Mouse (Mus musculus): ENCODE data around the gene Fancg.

DNA sequence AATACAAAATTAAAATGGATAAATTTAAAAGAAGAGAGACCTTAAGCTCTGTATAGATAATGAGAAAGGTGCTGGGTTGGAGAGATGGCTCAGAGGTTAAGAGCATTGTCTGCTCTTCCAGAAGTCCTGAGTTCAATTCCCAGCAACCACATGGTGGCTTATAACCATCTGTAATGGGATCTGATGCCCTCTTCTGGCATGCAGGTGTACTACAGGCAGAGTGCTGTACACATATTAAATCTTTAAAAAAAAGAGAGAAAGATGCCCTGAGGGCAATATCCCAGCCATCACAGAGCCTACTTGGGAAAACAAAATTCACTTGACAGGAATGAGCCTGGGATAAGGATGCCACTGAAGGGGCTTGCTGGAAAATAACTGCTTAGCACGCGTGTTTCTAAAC is 46.8 kb downstream of the Fancg start:
- TF ChIP-seq POLR2A (IDR thresholded peaks at IDR 0.05; ENCODE audit: borderline replicate concordance, extremely low read depth, insufficient read depth, insufficient read length, poor library complexity, severe bottlenecking) (no peak), CTCF (IDR thresholded peaks at IDR 0.05; ENCODE audit: borderline replicate concordance, extremely low read depth, insufficient read depth, insufficient read length) (no peak)

Data from brain, embryonic 14.5 days (tissue).